Mouse (Mus musculus) erythroblast, embryonic 14.5 days (primary cell): ENCODE data around the gene Erich3.

Experiments used
- GATA1 ChIP-seq: IDR thresholded peaks from 2 replicates; pipeline ENCODE4 v1.6.1; 2012; ENCODE audit warnings: low read length, inconsistent platforms, mixed read lengths
- TAL1 ChIP-seq: IDR thresholded peaks from 3 replicates; pipeline ENCODE4 v1.6.1; 2012; ENCODE audit warnings: low read length, inconsistent platforms, mixed read lengths

DNA sequence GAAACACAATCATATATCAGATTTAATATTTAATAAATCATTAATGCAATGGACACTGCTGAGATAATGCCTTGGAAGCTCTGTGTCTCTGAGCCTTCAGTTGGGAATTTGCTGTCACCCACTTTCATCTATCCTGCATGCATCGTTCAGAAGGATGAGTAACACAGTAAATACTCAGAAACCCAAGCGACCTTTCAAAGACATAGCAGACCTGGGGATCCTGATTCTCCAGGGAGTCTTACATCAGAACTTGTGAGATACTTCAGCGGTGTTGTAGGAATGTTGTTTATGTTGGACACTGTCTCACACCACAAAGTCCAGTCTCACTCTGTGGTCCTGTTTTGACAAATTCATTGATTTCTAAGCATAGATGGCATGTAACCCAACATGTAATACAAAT is 97.4 kb downstream of the Erich3 start:
- TF ChIP-seq GATA1 = no peak
- TF ChIP-seq TAL1 = no peak
